Mouse (Mus musculus) gonadal fat pad, adult 2 months (tissue): ENCODE measurements around the gene Anks1b. TPM values are rescaled to one million over a fixed set of nuclear protein-coding genes. Genes with fewer than 3 reads are reported as not detected.

Source experiments
- DNase-seq: peaks from one replicate; pipeline ENCODE4 v3.0.0-alpha.2; 2012; ENCODE audit warnings: low read depth
- polyA plus RNA-seq: library from polyadenylated mRNA; depleted of rRNA; stranded (reverse); fragments of >200 nt; gene quantifications from 2 replicates; pipeline ENCODE4 v1.2.3, GENCODE M21; 2012

The Anks1b gene
- polyA plus RNA-seq, 1 experiment, result 4.0 TPM

DNA sequence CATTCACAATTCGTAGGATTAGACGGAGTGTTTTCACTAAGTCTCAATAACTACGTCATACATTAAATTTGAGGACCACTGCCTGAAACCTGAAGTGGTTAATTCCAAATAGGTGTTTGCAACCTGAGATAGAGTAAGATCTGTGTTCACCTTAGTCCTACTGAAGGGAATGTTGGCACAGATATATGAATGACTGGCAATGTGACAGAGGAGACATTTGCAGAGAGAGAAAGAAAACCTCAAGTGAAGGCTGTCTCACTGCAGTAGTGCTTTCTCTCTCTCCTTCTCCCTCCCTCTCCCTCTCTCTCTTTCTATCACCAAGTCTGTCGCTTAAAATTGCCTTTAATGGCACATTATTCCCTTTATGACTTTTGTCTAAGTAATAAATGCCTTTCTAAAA lies 101.1 kb downstream of the Anks1b start:
- no peak for DNase-seq

DNA sequence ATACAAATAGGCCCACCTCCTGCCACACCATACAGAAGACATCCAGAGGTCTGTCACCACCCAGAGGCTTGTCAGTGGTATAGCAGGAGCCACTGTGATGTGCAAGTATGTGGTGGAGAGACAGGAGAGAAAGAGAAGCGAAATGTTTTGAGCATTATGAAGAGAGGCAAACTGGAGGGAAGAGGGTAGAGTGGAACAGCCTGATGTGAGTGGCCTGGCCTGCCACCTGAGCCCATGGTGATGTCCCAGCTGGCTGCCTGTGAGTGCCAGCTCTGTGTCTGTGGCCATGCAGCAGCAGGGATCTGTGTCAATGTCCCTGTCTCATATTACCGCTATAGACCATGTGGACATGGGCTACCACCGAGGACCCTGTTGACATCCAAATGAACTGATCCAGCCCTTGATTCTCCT lies 102.1 kb downstream of the Anks1b start:
- DNase-seq, result no peak

DNA sequence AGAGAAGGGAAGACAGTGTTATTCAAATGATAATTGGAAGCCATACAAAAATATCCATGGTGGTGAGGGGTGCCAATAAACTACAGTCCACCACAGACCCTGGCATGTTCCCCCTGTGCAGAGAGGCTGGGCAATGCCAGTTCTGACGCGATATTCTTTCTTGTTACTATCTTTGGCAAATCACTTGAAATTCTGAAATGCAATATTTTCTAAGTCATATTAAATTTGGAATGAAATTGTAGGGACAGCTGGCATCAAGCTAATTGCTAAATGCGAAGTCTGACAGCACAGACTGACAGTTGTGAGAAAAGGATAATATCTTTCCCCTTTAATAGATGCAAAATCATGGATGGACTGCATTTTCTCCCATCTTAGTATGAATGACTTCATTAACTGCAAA lies 103.3 kb downstream of the Anks1b start:
- no peak for DNase-seq

DNA sequence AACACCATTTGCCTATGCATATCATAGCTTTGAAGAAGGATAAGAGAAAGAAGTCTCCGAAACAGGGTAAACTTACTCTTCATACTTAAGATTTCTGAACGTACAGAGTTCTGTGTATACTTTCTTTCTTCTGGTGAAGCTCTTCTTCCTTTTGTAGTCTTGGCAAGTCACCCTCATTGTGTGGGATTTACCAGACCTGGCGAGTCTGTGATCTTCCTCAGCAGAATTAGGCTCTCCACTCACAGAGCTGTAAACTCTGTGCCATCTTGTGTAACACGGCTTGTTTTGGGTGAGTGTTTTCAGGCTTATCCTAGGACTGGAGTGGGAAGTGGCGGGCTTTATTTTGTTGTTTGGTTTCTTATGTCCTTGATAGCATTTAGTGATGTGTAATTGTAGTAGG lies 120.9 kb downstream of the Anks1b start:
- no peak for DNase-seq

DNA sequence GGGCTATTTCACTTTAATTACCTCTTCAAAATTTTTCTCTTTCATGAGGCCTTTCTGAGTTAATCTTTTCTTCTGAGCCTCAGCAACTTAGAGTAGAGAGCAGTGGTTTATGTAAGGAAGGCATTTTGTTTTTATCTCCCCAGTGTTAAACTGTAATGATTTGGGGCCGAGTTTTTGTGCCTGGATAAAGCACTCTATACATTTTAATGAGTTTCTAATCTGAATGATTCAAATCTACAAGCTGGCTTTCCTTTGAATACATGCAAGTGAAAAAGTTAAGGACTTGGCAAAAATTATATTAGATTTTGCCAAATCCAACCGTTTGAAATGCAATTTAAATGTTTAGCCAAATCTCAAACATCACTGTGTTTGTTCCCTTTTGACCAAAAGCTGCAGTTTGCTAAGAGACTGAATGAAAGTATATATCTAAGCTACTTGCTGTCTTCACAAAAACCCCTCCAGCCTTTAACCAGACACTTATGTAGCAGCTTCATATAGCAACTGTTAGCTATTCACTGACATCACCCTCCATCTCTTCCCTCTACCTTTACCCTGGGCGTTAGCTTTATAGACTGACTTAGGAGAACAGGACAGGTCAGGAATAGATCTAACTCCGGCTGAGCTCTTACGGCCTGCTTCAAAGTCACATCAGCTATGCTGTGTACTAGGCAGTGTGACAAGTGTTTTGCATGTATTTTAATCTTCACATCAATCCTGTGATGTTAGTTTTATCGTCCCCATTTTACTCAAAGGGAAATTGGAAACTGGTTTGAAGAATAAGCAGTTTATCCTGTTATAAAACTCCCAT lies 122.5 kb downstream of the Anks1b start:
- no peak for DNase-seq

DNA sequence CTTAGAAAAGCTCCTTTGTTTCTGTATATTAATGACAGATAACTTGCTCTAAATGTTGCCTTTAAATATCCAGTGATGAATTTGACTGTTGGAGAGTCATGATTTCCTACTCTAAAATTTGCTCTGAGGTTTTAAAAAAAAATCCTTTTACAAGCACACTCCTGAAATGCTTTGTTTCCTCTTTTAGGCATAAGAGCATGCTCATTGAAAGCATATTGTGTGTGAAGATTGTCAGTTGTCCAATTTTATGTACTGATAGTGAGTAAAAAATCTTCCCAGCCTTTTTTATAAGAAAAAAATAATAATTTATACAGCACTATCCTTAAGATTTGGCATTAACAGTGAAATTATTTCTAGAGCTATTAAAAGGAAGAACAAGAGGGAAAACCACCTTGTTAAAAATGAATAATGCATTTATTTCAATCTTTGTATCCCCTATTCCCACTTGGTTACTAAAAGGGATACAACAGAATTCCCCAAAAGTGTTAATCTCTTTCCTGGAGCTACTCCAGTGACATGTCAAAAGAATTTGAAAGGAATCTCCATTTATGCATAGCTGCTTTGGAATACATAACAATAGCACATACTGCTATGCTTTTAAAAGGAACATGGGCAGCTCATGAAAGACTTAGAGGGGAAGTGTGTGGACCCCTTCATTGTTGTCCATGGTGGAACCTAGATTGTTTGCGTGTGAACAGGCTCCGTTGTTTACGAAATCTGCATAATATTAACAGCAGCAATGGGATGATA lies 130.8 kb downstream of the Anks1b start:
- no peak for DNase-seq

DNA sequence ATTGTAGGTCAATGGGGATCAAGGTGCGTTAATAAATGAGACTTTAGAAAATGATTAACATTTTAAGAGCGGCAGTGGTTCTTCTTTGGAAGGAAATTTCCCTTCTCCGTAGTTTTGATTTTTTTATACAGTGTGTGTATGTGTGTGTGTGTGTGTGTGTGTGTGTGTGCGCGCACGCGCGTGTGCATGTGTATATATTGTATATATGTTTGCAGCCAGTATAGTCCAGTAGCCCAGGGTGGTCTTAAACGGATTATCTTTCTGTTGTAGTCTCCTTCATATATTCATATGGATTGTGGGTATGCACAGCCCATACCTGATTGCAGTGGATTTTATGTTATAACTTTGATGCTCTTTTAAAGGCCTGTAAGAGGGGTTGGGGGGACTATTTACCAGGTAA lies 131.6 kb downstream of the Anks1b start:
- DNase-seq, result no peak

DNA sequence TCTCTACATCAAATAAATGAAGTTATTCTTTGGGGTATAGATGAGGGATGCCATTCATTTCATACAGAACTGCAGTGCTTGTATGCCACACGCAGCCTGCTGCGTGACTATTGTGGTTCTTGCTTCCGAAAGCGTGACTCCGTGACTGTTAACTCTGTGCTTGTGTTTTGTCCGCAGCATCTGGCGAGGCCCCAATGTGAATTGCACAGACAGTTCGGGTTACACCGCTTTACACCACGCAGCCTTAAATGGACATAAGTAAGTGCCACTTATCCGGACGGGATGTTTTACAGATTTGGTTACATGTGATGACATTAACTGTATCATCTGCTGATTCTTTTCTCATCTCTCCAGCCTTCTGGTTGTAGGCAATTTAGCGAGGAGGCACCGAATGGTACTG lies 159.7 kb downstream of the Anks1b start:
- no peak for DNase-seq

DNA sequence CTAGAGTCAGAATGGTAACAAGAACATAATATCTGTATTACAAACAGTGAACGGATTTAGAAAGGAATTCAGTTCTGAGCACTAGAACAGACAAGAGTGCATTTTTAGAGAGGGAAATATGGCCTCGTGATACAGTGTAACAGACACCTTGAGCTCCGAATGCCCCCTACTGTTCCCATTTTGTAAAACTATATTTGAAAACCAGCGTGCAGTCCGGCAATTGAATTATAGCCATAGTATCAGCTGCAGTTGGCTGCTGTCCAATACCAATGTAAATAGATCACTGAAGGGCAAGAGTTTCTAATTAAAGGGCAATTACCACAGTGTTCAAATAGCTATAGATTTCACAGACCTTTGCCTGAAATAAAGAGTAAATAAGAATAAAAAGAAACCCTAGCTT lies 170.0 kb downstream of the Anks1b start:
- DNase-seq, result no peak

DNA sequence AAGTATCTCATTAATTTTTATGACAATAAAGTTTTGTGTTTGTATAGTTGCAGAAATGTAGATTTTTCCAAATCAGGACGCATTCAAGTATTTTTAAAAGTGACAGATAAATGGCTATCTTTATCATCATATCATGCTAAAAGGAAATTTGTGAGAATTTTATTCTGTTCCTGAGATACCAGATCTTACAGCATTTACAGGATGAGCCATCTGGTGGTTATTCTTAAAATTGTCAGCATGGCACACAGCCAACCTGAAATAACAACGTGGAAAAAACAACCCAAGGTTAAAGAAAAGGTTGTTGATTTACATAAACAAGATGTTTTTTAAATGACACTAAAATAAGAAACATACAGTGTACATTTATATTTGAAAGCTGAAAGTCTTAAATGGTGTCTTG lies 170.5 kb downstream of the Anks1b start:
- no peak for DNase-seq

DNA sequence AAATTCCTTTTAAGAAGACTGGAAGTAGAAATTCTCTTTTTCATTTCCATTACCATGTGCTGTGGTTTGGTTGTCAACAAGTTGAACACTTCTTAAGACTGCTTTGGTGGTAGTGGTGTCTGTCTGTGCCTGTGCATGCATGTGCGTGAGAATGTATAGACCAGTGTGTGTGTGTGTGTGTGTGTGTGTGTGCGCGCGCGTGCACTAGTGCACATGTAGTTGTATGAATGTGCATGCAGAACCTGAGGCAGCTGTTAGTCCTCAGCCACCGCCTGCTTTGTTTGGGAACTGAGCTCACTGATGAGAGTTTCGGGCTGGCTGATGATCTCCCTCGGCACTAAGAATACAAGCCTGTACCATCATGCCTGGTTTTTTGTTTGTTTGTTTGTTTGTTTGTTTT lies 170.9 kb downstream of the Anks1b start:
- DNase-seq, result no peak

DNA sequence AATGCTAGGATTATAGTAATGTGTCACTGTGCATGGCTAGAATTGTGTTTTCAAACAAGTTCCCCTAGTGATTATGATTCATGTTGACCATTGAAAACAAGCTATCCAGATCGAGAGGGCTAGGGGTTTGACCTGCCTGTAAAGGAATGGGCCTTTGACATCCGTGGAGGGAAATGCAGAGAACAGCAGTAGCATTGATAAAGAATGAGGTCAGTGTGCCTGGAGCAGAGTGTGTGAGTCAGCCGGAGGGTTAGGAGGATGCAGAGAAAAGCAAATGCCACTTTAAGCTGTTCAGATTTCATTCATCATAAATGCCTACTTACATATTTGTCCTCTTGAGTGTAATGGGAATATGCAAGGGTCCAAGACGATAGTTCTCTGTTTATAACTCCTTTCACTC lies 195.3 kb downstream of the Anks1b start:
- no peak for DNase-seq

DNA sequence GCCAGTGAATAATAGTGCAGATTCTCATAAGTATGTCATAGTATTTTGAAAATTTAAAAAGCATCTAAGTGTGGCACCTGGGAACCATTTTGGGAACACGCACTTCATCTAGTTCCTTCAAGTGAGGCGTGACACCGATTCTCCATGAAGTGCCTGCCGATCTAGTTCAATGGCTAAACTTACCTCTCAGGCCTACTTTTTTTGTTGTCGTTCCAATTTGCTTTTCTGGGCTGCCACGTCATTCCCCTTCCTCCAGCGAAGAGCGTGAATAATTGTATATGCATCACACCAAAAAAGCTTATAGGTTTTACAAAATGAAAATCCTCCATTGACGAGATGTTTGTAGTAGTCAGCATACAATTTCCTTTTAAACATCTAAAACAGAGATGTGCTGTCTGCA lies 204.6 kb downstream of the Anks1b start:
- no peak for DNase-seq

DNA sequence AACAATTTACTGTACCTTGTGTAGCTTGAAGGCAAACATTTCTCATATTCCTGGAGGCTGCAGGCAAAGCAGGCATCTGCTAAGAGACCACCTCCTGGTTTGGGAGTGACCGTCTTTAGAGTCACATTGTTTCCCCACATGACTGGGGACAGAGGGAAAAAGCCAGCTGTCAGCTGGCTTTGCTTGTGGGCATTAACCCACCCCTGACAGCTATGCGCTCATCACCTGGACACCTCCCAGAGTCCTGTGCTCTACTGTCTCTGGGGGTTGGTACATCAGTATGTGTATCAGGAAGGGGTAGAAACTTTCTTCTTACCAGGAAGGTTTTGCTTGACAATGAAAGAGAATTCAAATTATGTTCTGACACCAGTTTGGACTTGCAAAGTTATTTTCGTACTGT lies 207.8 kb downstream of the Anks1b start:
- DNase-seq, result no peak

DNA sequence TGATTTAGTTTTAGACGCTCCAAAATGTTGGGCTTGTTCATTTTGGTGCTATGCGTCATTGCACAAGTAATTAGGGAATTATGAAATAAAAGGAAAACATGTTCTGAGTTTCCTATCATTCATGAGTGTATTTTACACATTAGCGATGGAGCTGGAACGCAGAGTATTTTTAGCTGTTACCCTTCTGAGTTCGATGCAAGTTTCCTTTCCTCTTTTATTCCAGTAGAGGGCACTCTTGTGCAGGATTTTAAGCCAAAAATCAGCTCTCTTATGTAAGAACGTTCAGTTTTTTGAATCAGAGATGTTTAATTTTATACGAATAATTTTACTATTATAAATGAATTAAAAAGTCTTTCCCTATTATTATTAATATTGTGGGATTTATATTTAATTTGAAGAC lies 208.3 kb downstream of the Anks1b start:
- DNase-seq, result no peak

DNA sequence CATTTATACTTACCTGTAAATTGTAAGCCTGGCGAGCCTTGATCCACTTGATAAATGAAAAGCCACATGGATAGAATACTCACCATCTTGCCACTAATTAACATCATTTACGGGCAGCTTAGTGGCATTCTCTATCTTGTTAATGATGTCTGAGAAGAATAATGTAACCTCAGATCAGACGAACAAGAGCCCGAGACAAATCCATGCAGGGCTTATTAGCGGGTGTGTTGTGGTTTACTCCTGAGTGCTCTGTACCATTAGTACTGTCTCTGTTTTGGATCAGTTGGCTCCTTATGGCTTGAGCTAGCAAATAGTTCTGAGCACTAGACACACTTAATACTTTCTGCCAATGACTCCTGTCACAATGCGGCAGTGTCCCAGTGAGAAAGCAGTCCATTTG lies 220.6 kb downstream of the Anks1b start:
- no peak for DNase-seq

DNA sequence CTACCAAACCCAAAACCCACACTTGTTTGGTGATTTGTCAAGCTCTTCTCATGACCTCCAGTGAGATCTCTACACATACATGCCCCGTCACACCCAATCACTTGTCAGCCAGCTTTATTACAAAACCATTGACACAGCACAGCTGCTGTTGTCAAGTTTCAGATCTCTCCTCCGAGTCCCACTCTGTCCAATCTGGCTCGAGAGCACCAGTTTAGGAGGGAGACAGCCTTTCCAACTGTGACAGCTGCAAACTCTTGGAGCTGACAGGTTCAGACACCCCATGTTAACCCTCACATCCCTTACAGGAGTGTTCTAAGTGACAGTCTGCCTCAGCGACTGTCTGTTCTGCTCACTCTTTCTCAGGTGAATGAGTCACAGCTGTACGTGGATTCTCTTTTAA lies 239.4 kb downstream of the Anks1b start:
- no peak for DNase-seq

DNA sequence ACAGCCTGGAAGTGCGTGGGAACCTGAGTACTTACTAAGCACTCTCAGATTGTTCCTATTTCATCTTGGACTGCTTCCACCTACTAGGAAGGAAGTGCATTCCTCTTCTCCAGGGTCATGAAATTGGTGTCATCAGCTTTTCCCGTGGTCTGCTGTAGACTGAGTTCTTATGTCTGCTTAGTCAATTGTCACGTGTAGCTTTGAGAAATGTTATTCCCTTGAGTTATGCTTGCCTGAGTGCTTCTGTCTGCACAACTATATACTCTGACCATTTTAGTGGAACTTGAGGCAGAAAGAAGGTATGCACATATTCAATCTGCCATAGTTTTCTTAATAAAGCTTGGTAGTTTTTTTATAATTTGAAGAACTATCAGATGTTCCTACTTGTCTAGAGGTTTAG lies 243.6 kb downstream of the Anks1b start:
- DNase-seq, result no peak

DNA sequence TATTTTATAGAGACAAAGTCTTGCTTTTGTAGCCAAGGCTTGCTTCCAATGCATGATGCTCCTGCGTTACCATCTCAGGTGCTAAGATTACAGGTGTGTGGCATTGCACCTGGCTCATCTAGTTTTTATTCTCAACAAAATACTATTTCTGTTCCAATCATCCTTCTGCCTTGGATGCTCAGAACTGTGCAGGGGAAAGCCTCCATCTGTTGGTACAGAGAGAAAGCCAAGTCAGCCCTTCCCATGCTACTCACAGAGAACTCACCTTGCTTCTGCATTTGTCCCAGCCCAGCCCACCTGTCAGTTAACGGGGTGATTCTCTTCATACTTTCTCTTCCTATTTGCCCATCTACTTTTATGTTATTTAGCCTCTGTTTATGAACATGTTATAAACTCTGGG lies 244.5 kb downstream of the Anks1b start:
- no peak for DNase-seq

DNA sequence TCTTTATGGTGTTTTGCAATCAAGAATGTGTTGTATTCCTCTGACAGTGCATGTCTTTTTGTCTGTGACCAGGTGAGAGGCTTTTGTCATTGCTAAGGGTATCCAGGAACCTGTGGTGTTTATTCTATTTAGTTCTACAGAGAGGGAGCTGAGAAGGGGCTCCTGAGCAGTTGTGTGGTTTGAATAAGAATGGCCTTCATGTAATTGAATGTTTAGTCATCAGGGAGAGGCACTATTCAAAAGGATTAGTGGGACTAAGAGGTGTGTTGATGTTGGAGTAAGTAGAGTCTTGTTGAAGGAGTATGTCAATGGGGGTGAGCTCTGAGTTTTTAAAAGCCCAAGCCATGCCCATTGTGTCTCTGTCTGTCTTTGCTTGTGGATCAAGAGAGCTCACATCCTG lies 264.2 kb downstream of the Anks1b start:
- DNase-seq, result no peak

DNA sequence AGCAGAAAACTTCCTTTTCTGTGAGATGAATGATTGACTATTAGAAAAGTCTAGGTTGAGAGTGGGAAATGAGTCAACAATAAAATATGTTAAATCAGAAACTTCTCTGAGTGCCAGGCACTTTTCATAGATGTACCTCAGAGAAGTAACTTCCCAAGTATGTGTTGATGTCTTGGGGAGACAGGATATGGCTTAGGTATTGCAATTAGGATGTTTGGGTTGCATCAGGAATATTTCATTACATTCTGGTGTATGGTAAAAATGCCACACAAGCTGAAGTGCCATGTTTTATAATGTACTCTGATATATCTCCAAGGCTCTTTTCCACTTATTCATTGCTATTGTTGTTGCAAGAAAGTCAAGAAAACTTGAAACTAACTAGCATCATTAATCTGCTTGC lies 267.6 kb downstream of the Anks1b start:
- DNase-seq, result no peak

DNA sequence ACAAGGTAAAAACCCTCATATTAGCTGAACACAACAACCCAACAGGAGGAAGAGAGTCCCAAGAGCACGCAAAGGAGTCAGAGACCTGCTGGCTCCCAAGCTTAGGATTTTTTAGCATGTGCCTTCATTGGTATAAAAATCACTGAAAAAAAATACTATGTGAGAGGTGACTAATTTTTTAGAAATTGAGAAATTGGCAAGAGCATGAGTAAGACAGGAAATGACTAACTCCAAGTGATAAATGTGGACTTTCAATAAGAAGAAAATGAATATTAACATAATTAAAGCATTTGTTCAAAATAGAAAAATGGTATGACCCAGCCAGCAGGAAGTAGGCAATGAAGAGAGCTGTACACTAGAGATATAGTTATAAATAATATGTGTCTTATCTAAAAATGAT lies 271.1 kb downstream of the Anks1b start:
- DNase-seq, result no peak

DNA sequence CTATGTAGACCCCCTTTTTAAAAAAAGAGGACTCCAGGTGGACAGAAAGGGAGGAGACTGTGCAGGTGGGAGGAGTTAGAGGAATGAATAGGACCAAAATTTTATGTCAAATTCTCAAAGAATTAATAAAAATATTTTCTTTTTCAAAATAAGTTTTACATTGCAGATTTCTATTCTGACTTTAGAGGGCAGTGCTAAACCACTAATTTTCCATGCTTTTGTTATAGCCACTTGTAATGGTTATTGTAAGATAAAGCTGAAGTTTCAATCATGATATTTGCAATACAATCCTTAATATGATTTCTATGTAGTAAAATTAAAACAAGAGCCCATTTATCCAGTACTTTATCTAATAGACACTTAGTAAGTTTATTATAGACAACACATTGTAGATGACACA lies 278.2 kb downstream of the Anks1b start:
- no peak for DNase-seq
